Mouse (Mus musculus): ENCODE measurements around the gene Foxk2. TPM values are rescaled to one million over a fixed set of nuclear protein-coding genes. Genes with fewer than 3 reads are reported as not detected.
A peak's percentile ranks its signal among the peaks of the same experiment; 100 is the strongest.
"Not testable (repeated sequence)": the region's sequence is repeated elsewhere in the genome, so short reads cannot be mapped to it uniquely, and the experiment has no call there.

Gene Foxk2
- total RNA-seq, 2 experiments from 2014 or later = 32.7 to 36.7 TPM

GRCm38 (mm10) chr11:121277516-121277915, 17.7 kb downstream of the Foxk2 start:
- DNase-seq (ENCODE audit: low spot score in 2 of 2) = no peak

GRCm38 (mm10) chr11:121278011-121278410, 18.2 kb downstream of the Foxk2 start:
- no peak for DNase-seq (ENCODE audit: low spot score in 2 of 2)

DNA sequence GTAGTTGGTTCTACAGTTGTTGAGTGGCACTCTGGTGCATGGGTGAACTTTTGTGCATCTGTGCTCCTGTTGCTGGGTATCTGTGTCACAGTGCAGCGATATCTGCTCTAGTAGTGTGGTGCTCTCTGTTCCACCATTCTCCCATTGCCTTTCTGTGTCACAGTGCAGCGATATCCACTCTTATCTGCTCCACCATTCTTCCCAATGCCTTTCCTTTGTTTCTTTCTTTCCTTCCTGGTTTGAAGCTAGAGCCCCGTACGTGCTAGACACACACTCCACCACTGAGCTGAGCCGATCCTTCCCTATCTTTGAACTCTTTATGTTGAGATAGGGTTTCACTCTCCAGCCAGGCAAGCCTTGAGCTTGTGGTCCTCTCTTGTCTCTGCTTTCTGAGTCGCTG, 23.1 kb downstream of the Foxk2 start:
- no peak for DNase-seq (ENCODE audit: low spot score in 2 of 2)

DNA sequence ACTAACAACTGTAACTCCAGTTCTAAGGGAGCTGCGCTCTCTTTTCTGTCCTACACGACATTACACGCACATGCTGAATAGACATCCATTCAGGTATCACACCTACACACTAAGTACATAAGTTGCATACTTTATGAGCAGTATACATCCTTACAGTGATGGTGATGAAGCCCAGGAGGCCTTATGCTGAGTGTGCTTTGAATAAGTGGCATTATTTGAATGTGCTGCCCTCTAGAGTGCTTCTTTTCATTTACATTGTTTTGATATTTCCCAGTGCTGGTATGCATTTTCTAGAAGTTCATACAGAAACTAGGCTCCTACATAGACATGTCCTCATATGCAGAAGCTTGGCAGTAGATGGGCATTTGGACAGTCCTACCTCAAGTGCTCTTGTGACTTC, 30.1 kb downstream of the Foxk2 start:
- DNase-seq (ENCODE audit: low spot score in 2 of 2) = no peak

DNA sequence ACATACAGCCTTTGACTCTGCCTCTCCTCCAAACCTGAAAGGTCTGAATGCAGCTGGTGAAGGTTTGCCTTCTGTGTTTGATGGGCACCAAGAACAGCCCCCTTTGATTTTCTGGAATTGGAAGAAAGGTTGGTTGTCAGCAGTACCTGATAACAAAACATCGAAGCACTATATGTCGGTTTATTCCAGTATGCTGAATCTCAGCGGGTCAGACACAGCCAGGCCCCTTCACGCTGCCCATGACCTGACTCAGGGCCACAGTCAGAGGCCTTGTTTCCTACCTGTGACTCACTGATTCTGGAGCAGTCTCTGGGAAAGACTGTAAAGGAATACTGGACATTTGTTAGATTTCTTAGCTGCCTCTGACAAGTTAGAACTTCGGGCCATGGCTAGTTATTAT, 35.0 kb downstream of the Foxk2 start:
- no peak for DNase-seq (ENCODE audit: low spot score in 2 of 2)

DNA sequence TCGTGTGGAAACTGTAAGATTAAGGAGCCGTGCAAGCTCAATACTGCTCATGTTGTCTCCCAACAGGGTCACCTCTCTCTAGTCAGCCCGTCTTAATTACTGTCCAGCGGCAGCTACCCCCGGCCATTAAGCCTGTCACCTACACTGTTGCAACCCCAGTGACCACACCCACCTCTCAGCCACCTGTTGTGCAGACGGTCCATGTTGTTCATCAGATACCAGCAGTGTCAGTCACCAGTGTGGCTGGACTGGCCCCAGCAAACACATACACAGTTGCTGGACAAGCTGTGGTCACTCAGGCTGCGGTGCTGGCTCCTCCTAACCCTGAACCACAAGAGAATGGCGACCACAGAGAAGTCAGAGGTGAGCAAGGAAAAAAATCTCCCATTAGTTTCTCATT, 38.7 kb downstream of the Foxk2 start:
- no peak for DNase-seq (ENCODE audit: low spot score in 2 of 2)

- no peak for DNase-seq (ENCODE audit: low spot score in 2 of 2)
These were observed 40.5 kb downstream of the Foxk2 start for GRCm38 (mm10) chr11:121300265-121300664.

- no peak for DNase-seq (ENCODE audit: low spot score in 2 of 2)
These were observed 45.6 kb downstream of the Foxk2 start for GRCm38 (mm10) chr11:121305371-121305770.

- DNase-seq (ENCODE audit: low spot score in 2 of 2) = no peak
These were observed 46.8 kb downstream of the Foxk2 start for GRCm38 (mm10) chr11:121306608-121307007.

- not testable (repeated sequence) for DNase-seq (ENCODE audit: low spot score in 2 of 2)
These were observed 47.9 kb downstream of the Foxk2 start for GRCm38 (mm10) chr11:121307712-121308111.

DNA sequence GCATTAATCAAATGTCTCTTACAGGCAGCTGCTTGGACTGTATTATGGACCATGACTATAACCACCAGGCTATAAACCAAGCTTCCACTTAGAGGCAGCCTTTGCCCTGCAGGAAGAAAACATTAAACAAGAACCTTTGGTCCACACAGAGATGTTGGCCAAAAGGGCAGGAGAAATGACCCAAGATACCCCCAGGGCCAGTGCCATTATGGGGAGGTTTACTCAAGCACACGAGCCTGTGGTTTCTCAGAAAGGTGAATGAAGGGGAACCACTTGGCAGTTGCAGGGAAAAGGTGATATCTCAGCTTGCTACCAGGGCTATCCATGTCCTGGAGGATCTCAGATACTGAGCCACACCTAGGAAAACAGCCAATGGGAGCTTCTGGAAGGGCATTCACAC, 66.2 kb downstream of the Foxk2 start:
- no peak for DNase-seq (ENCODE audit: low spot score in 2 of 2)

DNA sequence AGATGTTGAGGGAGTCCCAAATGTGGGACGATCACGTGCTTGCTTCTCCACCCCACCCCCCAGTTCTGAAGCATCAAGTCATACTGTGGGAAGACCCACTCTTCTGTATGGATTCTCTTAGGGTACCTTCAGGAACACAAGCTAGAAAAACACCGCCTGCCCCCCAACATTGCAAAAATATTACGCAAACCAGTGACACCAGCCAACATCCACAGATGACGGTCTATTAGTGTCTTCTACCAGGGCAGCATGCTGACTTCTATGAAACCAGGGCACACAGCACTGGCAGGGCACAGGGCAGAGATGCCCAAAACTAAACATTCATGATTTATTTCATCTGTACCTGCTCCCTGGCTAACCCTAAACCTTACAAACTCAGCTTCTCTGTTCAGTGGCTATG, 66.9 kb downstream of the Foxk2 start:
- DNase-seq (ENCODE audit: low spot score in 2 of 2) = no peak

DNA sequence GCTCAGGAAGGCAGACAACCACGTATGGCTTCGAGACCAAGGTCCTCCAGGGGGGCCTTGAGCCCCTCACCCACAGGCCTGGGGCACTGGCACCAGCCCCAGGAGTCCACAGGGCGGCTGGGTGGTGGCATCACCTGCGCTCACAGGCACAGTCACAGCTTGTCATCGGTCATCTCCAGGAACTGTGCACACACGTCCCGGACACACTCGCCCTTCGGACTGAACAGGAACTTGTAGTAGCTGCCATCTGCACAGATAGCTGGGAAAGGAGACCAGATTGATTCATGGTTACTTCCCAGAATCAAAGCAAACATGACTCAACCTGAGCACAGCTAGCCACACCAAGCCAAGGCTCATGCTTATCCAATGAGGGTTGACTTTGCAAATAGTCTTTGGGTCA, 68.4 kb downstream of the Foxk2 start:
- no peak for DNase-seq (ENCODE audit: low spot score in 2 of 2)

DNA sequence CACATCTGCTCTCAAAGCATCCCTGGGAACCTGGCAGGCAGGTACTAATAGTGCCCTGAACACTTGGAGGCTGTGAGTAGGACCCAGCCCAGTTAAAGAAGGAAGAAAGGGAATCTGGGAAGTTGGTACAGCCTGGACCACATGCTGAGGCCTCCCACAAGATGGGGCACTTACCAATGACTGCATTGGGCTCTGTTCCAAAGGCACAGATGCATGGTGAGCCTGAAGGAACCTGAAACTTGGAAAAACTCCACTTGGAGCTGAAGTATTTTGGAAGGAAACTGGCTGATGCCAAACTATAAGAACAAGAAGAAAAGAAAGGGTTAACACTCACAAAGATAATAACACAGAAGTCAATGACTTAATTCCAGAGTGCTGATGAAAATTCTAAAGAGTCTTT, 68.8 kb downstream of the Foxk2 start:
- no peak for DNase-seq (ENCODE audit: low spot score in 2 of 2)

- no peak for DNase-seq (ENCODE audit: low spot score in 2 of 2)
These were observed 71.9 kb downstream of the Foxk2 start for GRCm38 (mm10) chr11:121331641-121332040.

DNA sequence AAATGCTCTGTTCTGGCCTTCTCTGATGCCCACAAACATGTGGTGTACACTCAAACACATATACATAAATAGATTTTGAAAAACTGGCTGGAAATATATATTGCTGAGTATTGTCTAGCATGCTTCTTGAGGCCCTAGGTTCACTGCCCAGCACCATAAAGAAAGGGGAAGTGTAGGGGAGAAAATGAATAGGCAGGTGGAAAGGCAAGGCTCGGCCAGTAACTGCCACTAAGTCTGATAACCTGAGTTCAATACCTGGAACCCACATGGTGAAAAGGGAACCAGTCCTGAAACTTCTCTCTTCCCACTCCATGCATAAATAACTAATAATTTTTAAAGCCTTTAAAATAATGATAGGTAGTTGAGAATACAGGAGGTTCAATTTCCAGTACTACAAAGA, 79.9 kb downstream of the Foxk2 start:
- no peak for DNase-seq (ENCODE audit: low spot score in 2 of 2)

GRCm38 (mm10) chr11:121340287-121340686, 80.5 kb downstream of the Foxk2 start:
- no peak for DNase-seq (ENCODE audit: low spot score in 2 of 2)

GRCm38 (mm10) chr11:121342423-121342822, 82.6 kb downstream of the Foxk2 start:
- DNase-seq (ENCODE audit: low spot score in 2 of 2) = not testable (repeated sequence)

DNA sequence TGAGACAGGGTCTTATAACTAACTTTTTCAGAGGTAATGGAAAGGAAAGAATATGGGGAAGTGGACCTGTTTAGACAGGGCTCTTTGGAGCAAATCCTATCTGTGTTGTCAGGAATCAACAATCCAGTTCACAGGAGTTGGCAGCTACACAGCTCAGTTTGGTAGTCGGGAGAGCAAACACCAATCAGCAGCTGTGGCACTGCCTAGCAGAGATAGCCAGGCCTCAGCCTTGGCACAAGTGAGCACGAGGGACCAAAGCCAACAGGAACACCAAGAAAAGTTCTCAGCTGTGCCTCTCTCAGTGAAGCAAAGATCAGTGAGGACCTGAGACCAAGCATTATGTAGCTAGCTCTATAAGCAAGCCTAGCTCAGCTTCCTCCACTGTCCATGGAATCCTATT, 87.2 kb downstream of the Foxk2 start:
- no peak for DNase-seq (ENCODE audit: low spot score in 2 of 2)

DNA sequence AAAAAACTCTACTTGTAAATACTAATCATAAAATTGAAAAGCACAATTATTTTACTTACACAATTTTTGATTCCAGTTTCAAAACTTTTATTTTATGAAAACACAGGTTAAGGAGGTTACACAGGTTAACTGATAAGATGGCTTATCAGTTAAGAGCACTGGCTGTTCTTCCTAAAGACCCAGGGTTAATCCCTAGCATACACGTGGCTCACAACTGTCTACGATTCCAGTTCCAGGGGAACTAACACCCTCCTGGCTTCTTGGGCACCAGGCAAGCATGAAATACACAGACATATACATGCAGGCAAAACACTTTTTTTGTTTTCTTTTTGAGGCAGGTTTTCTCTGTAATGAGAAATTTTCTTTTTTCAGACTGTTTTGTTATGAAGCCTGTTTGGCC, 88.4 kb downstream of the Foxk2 start:
- no peak for DNase-seq (ENCODE audit: low spot score in 2 of 2)

GRCm38 (mm10) chr11:121348727-121349126, 88.9 kb downstream of the Foxk2 start:
- not testable (repeated sequence) for DNase-seq (ENCODE audit: low spot score in 2 of 2)

DNA sequence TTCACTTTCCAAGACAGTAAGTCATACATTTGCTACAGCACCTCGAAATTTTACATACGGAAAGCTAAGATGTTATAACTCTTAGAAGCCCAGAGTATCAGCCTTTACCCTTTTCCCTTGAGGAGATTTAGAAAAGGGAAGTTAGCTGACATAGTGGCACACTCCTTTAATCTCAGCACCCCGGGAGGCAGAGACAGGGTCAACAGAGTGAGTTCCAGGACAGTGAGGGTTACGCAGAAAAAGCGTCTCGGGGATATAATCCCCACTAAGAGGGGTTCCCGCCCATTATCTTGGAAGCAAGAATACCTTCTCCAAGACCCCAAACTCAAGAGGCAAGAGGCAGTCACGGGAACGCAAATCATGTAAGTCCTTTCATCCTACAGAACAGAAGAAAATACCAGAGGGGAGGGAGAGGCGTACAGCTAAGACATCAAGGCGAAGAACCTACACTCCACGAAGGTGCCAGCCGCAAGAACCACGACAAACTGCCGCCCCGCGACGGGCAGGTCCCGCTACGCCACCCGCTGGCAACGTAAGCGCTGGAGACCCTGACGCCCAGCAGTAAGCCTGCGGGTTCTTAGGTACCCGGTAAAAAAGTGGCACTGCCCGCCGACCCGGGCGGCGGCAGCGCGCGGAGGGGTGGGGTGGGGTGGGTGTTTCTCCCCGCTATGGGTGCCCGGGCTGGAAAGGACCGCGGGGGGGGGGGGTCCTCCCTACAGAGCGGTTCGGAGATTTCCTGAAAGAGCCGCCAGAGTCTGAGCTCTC, 93.7 kb downstream of the Foxk2 start:
- peak in 1 of 2 experiments; percentile 9 for DNase-seq (ENCODE audit: low spot score in 2 of 2)

DNA sequence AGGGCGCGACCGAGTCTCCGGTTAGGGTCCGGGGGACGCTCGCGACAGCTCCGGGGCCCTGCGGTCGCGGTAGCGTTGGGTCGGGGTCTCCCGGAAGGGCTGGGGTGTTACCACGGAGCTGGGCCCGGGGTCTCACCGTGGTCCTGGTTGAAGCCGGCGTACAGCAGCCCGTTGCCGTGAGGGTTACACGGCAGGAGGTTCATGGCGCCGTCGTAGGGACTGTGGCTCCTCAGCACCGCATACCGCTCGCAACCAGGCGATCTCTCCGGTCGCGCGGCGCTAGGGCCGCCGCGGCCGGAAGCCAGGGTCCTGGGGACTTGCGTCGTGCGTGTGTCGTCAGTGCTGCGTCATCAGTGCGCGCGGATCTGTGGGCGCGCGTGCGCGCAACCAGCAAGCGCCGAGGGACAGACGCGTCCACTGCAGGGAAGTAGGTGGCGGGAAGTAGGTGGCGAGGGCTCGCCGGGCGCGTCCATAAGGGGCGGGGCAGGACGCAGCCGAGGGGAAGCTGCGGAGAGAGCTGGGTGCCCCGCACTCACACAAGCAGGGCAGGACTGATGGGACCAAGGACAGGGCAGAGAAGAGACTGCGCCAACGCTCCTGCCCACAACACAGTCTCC, 94.4 kb downstream of the Foxk2 start, which contains the start of gene Wdr45b:
TSS of gene Wdr45b (minus strand) at position 355 of the 617 bp plus-strand sequence.
- DNase-seq (ENCODE audit: low spot score in 2 of 2) = peak; percentile 95 to 96

All from adrenal gland, postnatal 4 days (tissue).